Mouse (Mus musculus): ENCODE data around the gene Rpl35a.

GRCm38 (mm10) chr16:33043268-33043667 lies 13.0 kb upstream of the Rpl35a start:
- TF ChIP-seq CTCF (IDR thresholded peaks at IDR 0.05; ENCODE audit: control insufficient read depth, insufficient read depth, insufficient replicate concordance, low read depth, low read length) (no peak), POLR2A (IDR thresholded peaks at IDR 0.05; ENCODE audit: control insufficient read depth, low read depth, low read length) (no peak)
